Mouse (Mus musculus) liver, adult 2 months (tissue): ENCODE measurements around the gene Krt2.

ENCODE experiments used
- CTCF ChIP-seq: fragments of 200-500 bp; IDR thresholded peaks from 2 replicates; pipeline ENCODE4 v1.5.1; 2011; ENCODE audit warnings: low read depth, low read length, control low read depth
- POLR2A ChIP-seq: fragments of 200-500 bp; IDR thresholded peaks from 2 replicates; pipeline ENCODE4 v1.6.1; 2011; ENCODE audit warnings: low read length, control low read depth; ENCODE audit not compliant: insufficient read depth; ENCODE audit errors: extremely low read depth

GRCm38 (mm10) chr15:101817875-101818274 is at the start of gene Krt2:
- TF ChIP-seq POLR2A (no peak), CTCF (no peak)
